Mouse (Mus musculus) ES-Bruce4 (cell line): Measurements from ENCODE around the gene Cdh7. TPM values are rescaled to one million over a fixed set of nuclear protein-coding genes. Genes with fewer than 3 reads are reported as not detected.
"Not testable (repeated sequence)": the region's sequence is repeated elsewhere in the genome, so short reads cannot be mapped to it uniquely, and the experiment has no call there.

Experiments used
- H3K27ac ChIP-seq: 2 replicates; pipeline ENCODE4 v1.5.1; 2012; ENCODE audit warnings: low read length, inconsistent platforms; ENCODE audit not compliant: insufficient read depth
- H3K27me3 ChIP-seq: 2 replicates; pipeline ENCODE4 v1.6.1; 2012; ENCODE audit warnings: mild to moderate bottlenecking, low read length, inconsistent platforms; ENCODE audit not compliant: control insufficient read depth, poor library complexity, insufficient read depth, severe bottlenecking
- H3K36me3 ChIP-seq: 2 replicates; pipeline ENCODE4 v1.6.1; 2012; ENCODE audit warnings: inconsistent platforms, mild to moderate bottlenecking, low read length, moderate library complexity; ENCODE audit not compliant: control insufficient read depth, poor library complexity, insufficient read depth, severe bottlenecking
- H3K4me1 ChIP-seq: one replicate; pipeline ENCODE4 v1.8.1; 2011; ENCODE audit warnings: low read length; ENCODE audit not compliant: control insufficient read depth, insufficient read depth
- H3K4me3 ChIP-seq: 2 replicates; pipeline ENCODE4 v1.5.1; 2011; ENCODE audit warnings: low read depth, mild to moderate bottlenecking, low read length
- H3K9ac ChIP-seq: 2 replicates; pipeline ENCODE4 v1.6.1; 2012; ENCODE audit warnings: low read depth, mild to moderate bottlenecking, inconsistent platforms; ENCODE audit not compliant: poor library complexity, severe bottlenecking
- H3K9me3 ChIP-seq: replicated peaks from 2 replicates; pipeline ENCODE4 v1.6.1; 2012; ENCODE audit warnings: mild to moderate bottlenecking, low read length, inconsistent platforms; ENCODE audit not compliant: control insufficient read depth, poor library complexity, insufficient read depth, severe bottlenecking
- CTCF ChIP-seq: IDR thresholded peaks from one replicate; pipeline ENCODE4 v1.8.1; 2011; ENCODE audit warnings: low read depth, low read length
- EP300 ChIP-seq: IDR thresholded peaks from 2 replicates; pipeline ENCODE4 v1.6.1; 2011; ENCODE audit warnings: low read depth, low read length; ENCODE audit not compliant: insufficient read depth
- POLR2A ChIP-seq: IDR thresholded peaks from one replicate; pipeline ENCODE4 v1.8.1; 2011; ENCODE audit warnings: low read length; ENCODE audit not compliant: insufficient read depth
- polyA plus RNA-seq: library from polyadenylated mRNA; stranded (reverse); fragments of >200 nt; gene quantifications from 2 replicates; pipeline ENCODE4 v1.2.4, GENCODE M21; 2011; ENCODE audit warnings: low read depth; ENCODE audit not compliant: missing spikeins, insufficient read depth, insufficient read length

The Cdh7 gene
- polyA plus RNA-seq, 1 experiment = not detected

DNA sequence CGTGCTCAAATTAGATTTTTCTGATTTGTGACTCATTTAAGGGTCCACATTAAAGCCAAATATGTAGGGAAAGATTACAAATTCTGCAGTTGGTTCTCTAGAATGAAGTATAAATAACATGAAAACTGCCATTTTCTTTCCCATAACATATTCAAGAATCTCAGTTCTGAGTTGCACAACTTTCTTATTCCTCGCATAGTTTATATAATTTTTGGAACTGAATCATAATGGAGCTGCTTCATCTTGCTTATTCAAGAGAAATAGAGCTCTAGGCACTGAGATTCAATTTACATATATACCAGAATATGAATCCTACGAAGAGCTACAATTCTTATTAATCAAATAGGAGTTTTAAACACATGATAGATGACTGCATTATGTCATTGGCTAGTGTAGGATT, 22.8 kb downstream of the Cdh7 start:
- TF ChIP-seq CTCF (no peak), POLR2A (no peak), EP300 (no peak)
- Histone ChIP-seq H3K27me3 (no peaks in the 10 kb centered on the region), H3K4me1 (no peaks in the 10 kb centered on the region), H3K27ac (no peak overlapping the region), H3K9me3 (no peaks in the 10 kb centered on the region), H3K4me3 (no peak overlapping the region), H3K9ac (no peak overlapping the region), H3K36me3 (no peaks in the 10 kb centered on the region)

DNA sequence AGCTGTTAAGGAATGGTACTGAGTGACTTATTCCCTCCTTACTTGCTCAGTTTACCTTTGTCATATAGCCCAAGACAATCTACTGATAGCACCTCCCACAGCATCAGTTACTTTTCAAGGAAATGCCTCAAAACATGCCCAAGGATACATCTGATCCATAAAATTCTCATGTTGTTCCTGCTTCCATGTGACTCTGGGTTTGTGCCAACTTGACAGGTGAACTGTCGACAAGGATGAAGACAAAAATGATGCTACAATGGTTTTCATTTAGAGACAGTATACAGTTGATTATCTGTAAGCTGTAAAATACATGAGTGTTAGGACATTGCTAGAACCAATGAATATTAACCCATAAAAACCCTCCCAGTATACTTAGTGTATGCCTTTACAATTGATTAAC, 29.9 kb downstream of the Cdh7 start:
- no peaks in the 10 kb centered on the region for H3K4me1 ChIP-seq
- H3K9me3 ChIP-seq = no peaks in the 10 kb centered on the region
- no peaks in the 10 kb centered on the region for H3K36me3 ChIP-seq
- no peaks in the 10 kb centered on the region for H3K27me3 ChIP-seq
- H3K27ac ChIP-seq = no peak overlapping the region
- H3K9ac ChIP-seq = no peak overlapping the region
- no peak overlapping the region for H3K4me3 ChIP-seq
- TF ChIP-seq POLR2A = no peak
- TF ChIP-seq EP300 = no peak
- no peak for TF ChIP-seq CTCF

DNA sequence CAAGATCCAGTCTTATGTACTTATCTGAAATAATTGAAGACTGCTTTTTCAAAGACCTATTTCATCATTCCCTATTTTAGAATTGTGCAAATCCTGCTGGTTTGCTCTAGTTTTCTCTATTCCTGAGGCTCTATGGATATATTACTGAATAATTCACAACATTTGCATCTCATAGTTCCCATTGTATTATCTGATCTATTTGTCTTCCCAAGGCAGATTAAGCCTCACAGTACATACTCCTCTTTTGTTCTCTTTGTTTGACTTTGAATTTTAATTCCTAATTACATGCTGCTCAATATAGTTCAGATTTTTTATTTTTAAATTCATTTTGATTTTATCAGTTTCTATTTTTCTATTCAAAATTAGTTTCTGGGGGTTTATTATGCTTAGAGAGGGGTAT, 74.1 kb downstream of the Cdh7 start:
- Histone ChIP-seq H3K36me3 (no peaks in the 10 kb centered on the region), H3K27me3 (no peaks in the 10 kb centered on the region), H3K4me3 (no peak overlapping the region), H3K9me3 (no peaks in the 10 kb centered on the region), H3K27ac (no peak overlapping the region), H3K4me1 (no peaks in the 10 kb centered on the region), H3K9ac (no peak overlapping the region)
- TF ChIP-seq POLR2A (no peak), CTCF (no peak), EP300 (no peak)

DNA sequence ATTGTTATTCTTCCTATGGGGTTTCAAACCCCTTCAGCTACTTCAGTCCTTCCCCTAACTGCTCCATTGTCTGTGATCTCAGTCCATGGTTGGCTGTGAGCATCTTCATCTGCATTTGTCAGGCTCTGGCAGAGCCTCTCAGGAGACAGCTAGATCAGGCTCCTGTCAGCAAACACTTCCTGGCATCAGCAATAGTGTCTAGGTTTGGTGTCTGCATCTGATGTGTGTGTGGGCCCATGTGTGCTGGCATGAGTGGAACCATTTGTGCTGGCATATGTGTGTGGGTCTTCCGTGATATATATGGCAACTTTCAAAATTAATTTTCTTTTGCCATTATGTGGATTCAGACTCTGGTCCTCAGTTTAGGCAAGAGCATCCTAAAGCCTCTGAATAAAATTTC, 85.2 kb downstream of the Cdh7 start:
- Histone ChIP-seq H3K27me3 (no peaks in the 10 kb centered on the region), H3K9ac (no peak overlapping the region), H3K4me3 (no peak overlapping the region), H3K9me3 (no peaks in the 10 kb centered on the region), H3K27ac (no peak overlapping the region), H3K36me3 (no peaks in the 10 kb centered on the region), H3K4me1 (no peaks in the 10 kb centered on the region)
- TF ChIP-seq POLR2A = no peak

DNA sequence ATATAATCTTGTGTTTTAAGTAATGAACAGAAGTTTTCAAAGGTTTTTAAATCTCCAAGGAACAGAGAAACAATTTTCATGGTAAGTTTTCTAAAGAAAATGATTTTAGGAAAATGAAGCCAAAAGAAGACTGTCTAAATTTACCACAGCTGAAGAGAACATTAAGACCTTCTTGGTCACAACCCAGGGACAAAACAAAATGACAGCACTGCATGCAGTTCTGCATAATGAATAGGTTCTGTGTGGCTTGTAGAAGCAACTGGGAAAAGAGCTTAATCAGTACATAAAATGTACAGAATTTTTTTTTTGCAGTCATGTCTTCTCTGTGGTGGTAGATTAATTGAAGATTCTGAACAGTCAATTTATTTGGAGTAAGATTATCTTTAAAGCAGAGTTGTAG, 96.2 kb downstream of the Cdh7 start:
- Histone ChIP-seq H3K9ac (no peak overlapping the region), H3K9me3 (no peaks in the 10 kb centered on the region), H3K36me3 (no peaks in the 10 kb centered on the region), H3K27ac (no peak overlapping the region), H3K4me1 (no peaks in the 10 kb centered on the region), H3K4me3 (no peak overlapping the region), H3K27me3 (no peaks in the 10 kb centered on the region)
- TF ChIP-seq CTCF (no peak), EP300 (no peak), POLR2A (no peak)

DNA sequence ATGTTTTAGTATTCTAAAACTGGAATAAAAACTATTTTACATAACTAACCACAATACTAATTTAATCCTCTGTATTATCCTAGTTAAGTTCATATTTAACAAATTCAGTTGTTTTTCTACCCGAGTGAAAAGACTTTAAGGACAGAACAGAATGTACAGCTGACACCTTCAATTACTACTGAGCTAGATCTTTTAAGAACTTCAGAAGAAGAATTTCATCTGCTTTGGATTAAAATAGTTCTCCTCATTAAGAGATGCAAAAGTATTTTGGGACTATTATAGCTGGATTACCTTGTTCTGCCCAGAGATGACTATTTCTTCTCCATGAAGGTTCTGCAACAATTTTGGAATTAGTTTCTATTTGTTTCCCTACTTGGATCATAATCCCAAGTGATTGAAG, 135.8 kb downstream of the Cdh7 start:
- TF ChIP-seq CTCF = no peak
- TF ChIP-seq POLR2A = no peak
- no peak for TF ChIP-seq EP300
- Histone ChIP-seq H3K9me3 (no peaks in the 10 kb centered on the region), H3K27ac (no peak overlapping the region), H3K27me3 (no peaks in the 10 kb centered on the region), H3K4me3 (no peak overlapping the region), H3K4me1 (no peaks in the 10 kb centered on the region), H3K9ac (no peak overlapping the region), H3K36me3 (no peaks in the 10 kb centered on the region)

DNA sequence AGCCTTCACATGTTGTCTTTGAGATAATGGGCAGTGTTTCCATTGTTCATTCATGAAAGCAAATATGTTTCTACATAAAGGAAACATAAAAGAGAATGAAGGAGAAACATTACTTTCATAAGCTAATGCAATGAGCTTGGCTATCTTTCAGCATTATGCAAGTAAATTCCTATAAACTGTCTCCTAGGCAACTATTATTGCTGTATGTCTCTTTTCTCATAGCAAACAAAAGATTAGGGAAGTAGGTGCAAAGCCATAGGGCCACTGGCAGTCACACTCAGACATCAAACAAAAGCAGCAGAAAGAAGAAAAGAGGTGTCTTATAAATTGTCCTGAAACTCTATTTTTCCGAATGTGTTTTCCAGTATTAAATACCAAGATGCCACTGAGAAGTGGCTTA, 136.6 kb downstream of the Cdh7 start:
- H3K9me3 ChIP-seq = no peaks in the 10 kb centered on the region
- no peak overlapping the region for H3K9ac ChIP-seq
- no peaks in the 10 kb centered on the region for H3K4me1 ChIP-seq
- H3K27ac ChIP-seq = no peak overlapping the region
- no peak for TF ChIP-seq CTCF
- TF ChIP-seq EP300 = no peak
- no peak for TF ChIP-seq POLR2A
- H3K4me3 ChIP-seq = no peak overlapping the region
- no peaks in the 10 kb centered on the region for H3K36me3 ChIP-seq
- H3K27me3 ChIP-seq = no peaks in the 10 kb centered on the region

DNA sequence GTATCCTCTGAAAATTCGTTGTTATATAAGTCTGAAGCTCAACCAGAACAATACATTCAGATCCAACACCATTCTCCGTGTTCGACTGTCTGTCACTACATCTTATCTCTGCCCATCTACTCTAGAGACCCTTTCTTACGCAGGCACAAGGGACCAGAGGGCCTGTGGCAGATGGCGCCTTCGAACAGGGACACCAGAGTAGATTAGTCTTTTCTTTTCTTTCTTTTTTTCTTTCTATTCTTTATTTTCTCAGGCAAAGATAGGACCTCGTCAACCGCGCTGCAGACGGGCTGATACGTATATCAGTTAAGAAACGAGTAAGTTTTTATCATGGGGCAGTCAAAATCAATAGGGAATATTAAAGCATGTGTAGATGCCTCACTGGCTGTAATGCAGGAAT, 189.2 kb downstream of the Cdh7 start:
- not testable (repeated sequence) for H3K27ac ChIP-seq, H3K9ac ChIP-seq, H3K4me3 ChIP-seq, H3K4me1 ChIP-seq, H3K36me3 ChIP-seq, H3K9me3 ChIP-seq, H3K27me3 ChIP-seq
